Mouse (Mus musculus): ENCODE measurements at regions not wholly inside any gene's neighbourhood (a gene's known extent, or its start where the extent isn't known, plus 50 kb on each side); places are given as distances from the start of the nearest gene placed in this dataset.

- DNase-seq (no peak), ATAC-seq (no peak)
- Histone ChIP-seq H3K9ac (no peak overlapping the region), H3K4me3 (ENCODE audit: low read depth, low read length) (no peak overlapping the region), H3K27ac (ENCODE audit: low read depth, low read length) (no peak overlapping the region), H3K4me1 (ENCODE audit: insufficient read depth) (peaks cover 8% of the 10 kb centered on the region), H3K36me3 (ENCODE audit: insufficient read depth) (no peaks in the 10 kb centered on the region), H3K4me2 (ENCODE audit: low read depth) (no peak overlapping the region), H3K27me3 (ENCODE audit: insufficient read depth, low read length) (no peaks in the 10 kb centered on the region), H3K9me3 (ENCODE audit: low read length) (no peaks in the 10 kb centered on the region)
- 85% methylated on average over 6 of the region's 6 CpGs for WGBS
- no peak for TF ChIP-seq CTCF (IDR thresholded peaks at IDR 0.05; ENCODE audit: low read depth)
Measured at GRCm38 (mm10) chr1:64443436-64443835, 89.0 kb upstream of the Creb1 start.

GRCm38 (mm10) chr1:64442179-64442874 lies 90.1 kb upstream of the Creb1 start:
- H3K4me3 ChIP-seq (ENCODE audit: low read depth, low read length) = no peak overlapping the region
- no peak overlapping the region for H3K9ac ChIP-seq
- H3K4me2 ChIP-seq (ENCODE audit: low read depth) = no peak overlapping the region
- WGBS = 75% methylated on average over 9 of the region's 9 CpGs
- no peaks in the 10 kb centered on the region for H3K9me3 ChIP-seq (ENCODE audit: low read length)
- no peaks in the 10 kb centered on the region for H3K27me3 ChIP-seq (ENCODE audit: insufficient read depth, low read length)
- H3K36me3 ChIP-seq (ENCODE audit: insufficient read depth) = no peaks in the 10 kb centered on the region
- peak; percentile 4; the same call in 1 of the 2 replicates for TF ChIP-seq CTCF (IDR thresholded peaks at IDR 0.05; ENCODE audit: low read depth)
- peaks cover 8% of the 10 kb centered on the region for H3K4me1 ChIP-seq (ENCODE audit: insufficient read depth)
- peak overlapping the region; percentile 40; the same call in 1 of the 2 replicates for H3K27ac ChIP-seq (ENCODE audit: low read depth, low read length)
- ATAC-seq (no peak), DNase-seq (no peak)

GRCm38 (mm10) chr1:64423256-64423655 lies 109.2 kb upstream of the Creb1 start:
- Histone ChIP-seq H3K4me2 (ENCODE audit: low read depth) (no peak overlapping the region), H3K36me3 (ENCODE audit: insufficient read depth) (no peaks in the 10 kb centered on the region), H3K4me1 (ENCODE audit: insufficient read depth) (no peaks in the 10 kb centered on the region), H3K4me3 (ENCODE audit: low read depth, low read length) (no peak overlapping the region), H3K27ac (ENCODE audit: low read depth, low read length) (no peak overlapping the region), H3K9me3 (ENCODE audit: low read length) (no peaks in the 10 kb centered on the region), H3K9ac (no peak overlapping the region), H3K27me3 (ENCODE audit: insufficient read depth, low read length) (no peaks in the 10 kb centered on the region)
- TF ChIP-seq CTCF (IDR thresholded peaks at IDR 0.05; ENCODE audit: low read depth) = no peak
- ATAC-seq (no peak), DNase-seq (no peak)
- WGBS = 88% methylated on average over 1 of the region's 1 CpGs

GRCm38 (mm10) chr1:64418567-64418966 lies 113.9 kb upstream of the Creb1 start:
- DNase-seq (no peak), ATAC-seq (no peak)
- Histone ChIP-seq H3K27ac (ENCODE audit: low read depth, low read length) (no peak overlapping the region), H3K4me1 (ENCODE audit: insufficient read depth) (no peaks in the 10 kb centered on the region), H3K9me3 (ENCODE audit: low read length) (no peaks in the 10 kb centered on the region), H3K27me3 (ENCODE audit: insufficient read depth, low read length) (no peaks in the 10 kb centered on the region), H3K4me2 (ENCODE audit: low read depth) (no peak overlapping the region), H3K9ac (no peak overlapping the region), H3K36me3 (ENCODE audit: insufficient read depth) (no peaks in the 10 kb centered on the region), H3K4me3 (ENCODE audit: low read depth, low read length) (no peak overlapping the region)
- TF ChIP-seq CTCF (IDR thresholded peaks at IDR 0.05; ENCODE audit: low read depth) = no peak; the same call in 1 of the 2 replicates

GRCm38 (mm10) chr1:64415906-64416305 lies 116.5 kb upstream of the Creb1 start:
- Histone ChIP-seq H3K4me3 (ENCODE audit: low read depth, low read length) (no peak overlapping the region), H3K4me1 (ENCODE audit: insufficient read depth) (no peaks in the 10 kb centered on the region), H3K9me3 (ENCODE audit: low read length) (no peaks in the 10 kb centered on the region), H3K36me3 (ENCODE audit: insufficient read depth) (no peaks in the 10 kb centered on the region), H3K27me3 (ENCODE audit: insufficient read depth, low read length) (no peaks in the 10 kb centered on the region), H3K4me2 (ENCODE audit: low read depth) (no peak overlapping the region), H3K9ac (no peak overlapping the region), H3K27ac (ENCODE audit: low read depth, low read length) (no peak overlapping the region)
- no peak for TF ChIP-seq CTCF (IDR thresholded peaks at IDR 0.05; ENCODE audit: low read depth)
- ATAC-seq (no peak), DNase-seq (no peak)
- WGBS = 80% methylated on average over 7 of the region's 7 CpGs

- 71% methylated on average over 4 of the region's 4 CpGs for WGBS
- H3K27me3 ChIP-seq (ENCODE audit: insufficient read depth, low read length) = no peaks in the 10 kb centered on the region
- no peaks in the 10 kb centered on the region for H3K9me3 ChIP-seq (ENCODE audit: low read length)
- no peaks in the 10 kb centered on the region for H3K36me3 ChIP-seq (ENCODE audit: insufficient read depth)
- 0 out of 2 replicates have a peak, but pooled peaks cover 6% of the 10 kb centered on the region for H3K4me1 ChIP-seq (ENCODE audit: insufficient read depth)
- H3K9ac ChIP-seq = no peak overlapping the region
- TF ChIP-seq CTCF (IDR thresholded peaks at IDR 0.05; ENCODE audit: low read depth) = no peak
- no peak for DNase-seq
- H3K4me2 ChIP-seq (ENCODE audit: low read depth) = no peak overlapping the region
- H3K4me3 ChIP-seq (ENCODE audit: low read depth, low read length) = no peak overlapping the region
- no peak overlapping the region for H3K27ac ChIP-seq (ENCODE audit: low read depth, low read length)
- ATAC-seq = no peak
Measured at GRCm38 (mm10) chr1:64413181-64413560, 119.3 kb upstream of the Creb1 start.

GRCm38 (mm10) chr1:64412481-64413180 lies 119.8 kb upstream of the Creb1 start:
- WGBS = 63% methylated on average over 10 of the region's 10 CpGs
- Histone ChIP-seq H3K9me3 (ENCODE audit: low read length) (no peaks in the 10 kb centered on the region), H3K36me3 (ENCODE audit: insufficient read depth) (no peaks in the 10 kb centered on the region), H3K27ac (ENCODE audit: low read depth, low read length) (no peak overlapping the region), H3K27me3 (ENCODE audit: insufficient read depth, low read length) (no peaks in the 10 kb centered on the region), H3K4me3 (ENCODE audit: low read depth, low read length) (no peak overlapping the region), H3K4me2 (ENCODE audit: low read depth) (no peak overlapping the region), H3K4me1 (ENCODE audit: insufficient read depth) (0 out of 2 replicates have a peak, but pooled peaks cover 6% of the 10 kb centered on the region), H3K9ac (no peak overlapping the region)
- no peak for TF ChIP-seq CTCF (IDR thresholded peaks at IDR 0.05; ENCODE audit: low read depth)
- no peak for DNase-seq
- no peak for ATAC-seq
